Mouse (Mus musculus): ENCODE data around the gene Hhip. TPM values are rescaled to one million over a fixed set of nuclear protein-coding genes. Genes with fewer than 3 reads are reported as not detected.

Hhip gene
- polyA plus RNA-seq, 1 experiment, result not detected

GRCm38 (mm10) chr8:80049256-80050005 is 8.4 kb downstream of the Hhip start:
- no peak overlapping the region for H3K4me3 ChIP-seq (ENCODE audit: insufficient read depth, low read length)
- TF ChIP-seq POLR2A (IDR thresholded peaks at IDR 0.05; ENCODE audit: borderline replicate concordance, low read depth, low read length) (no peak), CTCF (IDR thresholded peaks at IDR 0.05; ENCODE audit: low read depth, low read length) (no peak)
- no peak overlapping the region for H3K27ac ChIP-seq (ENCODE audit: insufficient read depth, low read depth, low read length)
- H3K4me1 ChIP-seq (ENCODE audit: control insufficient read depth, insufficient read depth, low read length), result no peaks in the 10 kb centered on the region

DNA sequence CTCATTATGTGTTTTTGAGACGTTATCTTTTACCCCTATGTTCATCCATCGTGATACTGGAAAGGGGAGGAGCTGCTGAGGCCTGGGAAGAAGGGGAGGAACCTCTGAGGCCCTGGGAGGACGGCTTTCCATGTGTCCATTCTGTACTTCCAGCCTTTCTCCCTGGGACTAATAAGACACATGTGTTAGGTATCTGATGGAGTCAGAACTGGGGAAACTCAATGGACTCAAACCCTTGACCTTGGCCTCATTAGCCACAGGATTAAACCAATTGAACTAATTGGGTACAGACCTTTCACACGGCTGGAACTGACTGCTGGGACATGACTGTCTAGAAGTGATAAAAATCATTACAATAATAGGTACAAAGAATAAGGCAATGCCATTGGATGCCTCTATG is 9.6 kb downstream of the Hhip start:
- Histone ChIP-seq H3K4me1 (ENCODE audit: control insufficient read depth, insufficient read depth, low read length) (no peaks in the 10 kb centered on the region), H3K4me3 (ENCODE audit: insufficient read depth, low read length) (no peak overlapping the region), H3K27ac (ENCODE audit: insufficient read depth, low read depth, low read length) (no peak overlapping the region)
- TF ChIP-seq CTCF (IDR thresholded peaks at IDR 0.05; ENCODE audit: low read depth, low read length) (no peak), POLR2A (IDR thresholded peaks at IDR 0.05; ENCODE audit: borderline replicate concordance, low read depth, low read length) (no peak)

DNA sequence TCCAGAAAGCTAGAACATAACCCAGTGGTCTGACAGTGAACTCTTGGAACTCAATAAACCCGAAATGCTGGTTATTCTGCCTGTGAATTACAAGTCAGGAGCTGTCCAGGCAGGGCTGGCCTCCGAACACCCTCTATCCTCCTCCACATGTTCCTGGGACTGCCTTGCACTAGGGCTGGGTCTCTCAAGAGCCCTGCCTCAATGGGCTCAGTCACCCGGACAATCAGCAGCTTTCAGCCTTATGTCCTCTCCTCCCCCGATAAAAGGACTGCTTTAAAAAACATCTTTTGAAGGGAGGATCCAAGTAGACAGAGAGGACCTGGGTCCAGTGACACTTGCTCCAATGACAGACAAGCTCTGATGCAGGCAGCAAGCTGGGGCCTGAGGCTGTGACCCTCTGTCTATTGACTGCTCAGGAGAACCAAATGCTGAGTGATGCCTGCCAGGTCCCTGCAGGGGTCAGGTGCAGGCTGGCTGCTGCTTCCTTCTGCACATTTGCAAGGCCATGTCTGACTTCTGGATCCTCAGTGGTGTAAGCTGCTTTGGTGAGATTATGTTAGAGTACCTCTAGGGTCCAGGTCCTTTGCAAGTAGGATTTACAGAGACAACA is 20.1 kb downstream of the Hhip start:
- TF ChIP-seq POLR2A (IDR thresholded peaks at IDR 0.05; ENCODE audit: borderline replicate concordance, low read depth, low read length), result no peak
- TF ChIP-seq CTCF (IDR thresholded peaks at IDR 0.05; ENCODE audit: low read depth, low read length), result no peak
- no peak overlapping the region for H3K4me3 ChIP-seq (ENCODE audit: insufficient read depth, low read length)
- no peaks in the 10 kb centered on the region for H3K4me1 ChIP-seq (ENCODE audit: control insufficient read depth, insufficient read depth, low read length)
- H3K27ac ChIP-seq (ENCODE audit: insufficient read depth, low read depth, low read length), result no peak overlapping the region

- TF ChIP-seq POLR2A (IDR thresholded peaks at IDR 0.05; ENCODE audit: borderline replicate concordance, low read depth, low read length) (no peak), CTCF (IDR thresholded peaks at IDR 0.05; ENCODE audit: low read depth, low read length) (no peak)
- no peak overlapping the region for H3K4me3 ChIP-seq (ENCODE audit: insufficient read depth, low read length)
- no peaks in the 10 kb centered on the region for H3K4me1 ChIP-seq (ENCODE audit: control insufficient read depth, insufficient read depth, low read length)
- no peak overlapping the region for H3K27ac ChIP-seq (ENCODE audit: insufficient read depth, low read depth, low read length)
Observed at GRCm38 (mm10) chr8:80032604-80033003, 25.2 kb downstream of the Hhip start.

DNA sequence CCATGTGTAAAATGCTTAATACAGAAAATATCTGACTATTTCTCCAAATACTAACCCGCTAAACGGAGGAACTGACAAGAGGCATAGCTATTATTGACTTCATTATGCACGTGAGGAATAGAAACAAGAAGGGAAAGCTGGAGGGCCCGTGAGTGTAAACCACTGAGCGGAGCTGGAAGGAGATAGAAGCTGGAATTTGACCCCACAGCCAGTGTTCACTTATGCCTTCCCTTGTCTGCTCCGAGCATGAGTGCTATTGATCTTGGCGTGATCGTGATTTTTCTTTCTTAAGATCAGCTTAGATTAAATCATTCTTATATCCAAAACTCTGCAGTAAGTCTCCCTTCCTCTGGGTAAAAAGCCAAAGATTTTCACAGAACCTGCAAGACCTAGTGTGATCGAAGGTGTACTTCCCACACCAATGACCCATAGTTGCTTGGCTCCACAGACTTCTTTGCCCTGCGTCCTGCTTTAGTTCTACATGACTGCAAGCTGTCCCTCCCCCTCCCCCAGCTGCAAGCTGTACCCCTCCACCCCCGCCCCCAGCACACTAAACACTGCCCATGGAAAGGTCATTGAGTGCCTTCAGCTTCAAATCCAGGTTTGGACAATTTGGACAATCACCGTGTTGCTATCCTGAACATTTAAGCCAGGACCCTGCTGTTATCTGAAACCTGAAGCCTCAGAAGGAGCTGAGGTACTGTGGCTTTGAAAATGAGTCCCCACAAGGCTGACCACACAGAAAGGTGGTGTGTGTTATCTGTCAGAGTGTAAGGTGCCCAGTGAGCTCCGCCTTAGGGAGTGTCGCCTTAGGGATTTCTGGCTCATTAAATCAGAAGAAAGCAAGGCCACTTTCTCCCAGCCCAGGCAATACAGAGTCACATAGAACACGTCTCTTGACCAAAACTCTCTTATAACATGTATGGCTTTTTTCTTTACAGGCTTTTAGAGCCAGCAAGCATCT is 26.2 kb downstream of the Hhip start:
- Histone ChIP-seq H3K4me3 (ENCODE audit: insufficient read depth, low read length) (no peak overlapping the region), H3K27ac (ENCODE audit: insufficient read depth, low read depth, low read length) (no peak overlapping the region), H3K4me1 (ENCODE audit: control insufficient read depth, insufficient read depth, low read length) (no peaks in the 10 kb centered on the region)
- TF ChIP-seq CTCF (IDR thresholded peaks at IDR 0.05; ENCODE audit: low read depth, low read length) (no peak), POLR2A (IDR thresholded peaks at IDR 0.05; ENCODE audit: borderline replicate concordance, low read depth, low read length) (no peak)

DNA sequence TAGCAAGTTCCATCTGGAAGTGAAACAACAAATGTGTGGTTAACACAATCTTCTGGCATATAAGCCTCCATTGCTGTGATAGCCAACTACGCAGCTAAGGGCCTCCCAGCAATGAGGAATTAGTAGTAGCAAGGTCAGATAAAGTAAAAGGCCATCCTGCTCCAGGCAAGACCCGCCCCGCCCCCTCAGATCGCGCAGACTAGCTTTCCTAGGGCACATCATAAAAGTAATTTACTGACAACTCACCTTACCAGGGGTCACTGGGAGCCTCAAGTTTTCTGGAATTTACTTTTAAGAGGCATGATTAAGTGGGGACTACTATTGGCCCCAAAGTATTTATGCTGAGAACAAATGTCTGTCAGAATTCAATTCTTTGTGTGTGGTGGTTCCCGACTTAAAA is 28.2 kb downstream of the Hhip start:
- H3K27ac ChIP-seq (ENCODE audit: insufficient read depth, low read depth, low read length), result no peak overlapping the region
- no peaks in the 10 kb centered on the region for H3K4me1 ChIP-seq (ENCODE audit: control insufficient read depth, insufficient read depth, low read length)
- no peak for TF ChIP-seq CTCF (IDR thresholded peaks at IDR 0.05; ENCODE audit: low read depth, low read length)
- no peak for TF ChIP-seq POLR2A (IDR thresholded peaks at IDR 0.05; ENCODE audit: borderline replicate concordance, low read depth, low read length)
- H3K4me3 ChIP-seq (ENCODE audit: insufficient read depth, low read length), result no peak overlapping the region

- TF ChIP-seq POLR2A (IDR thresholded peaks at IDR 0.05; ENCODE audit: borderline replicate concordance, low read depth, low read length) (no peak), CTCF (IDR thresholded peaks at IDR 0.05; ENCODE audit: low read depth, low read length) (no peak)
- Histone ChIP-seq H3K27ac (ENCODE audit: insufficient read depth, low read depth, low read length) (no peak overlapping the region), H3K4me3 (ENCODE audit: insufficient read depth, low read length) (no peak overlapping the region), H3K4me1 (ENCODE audit: control insufficient read depth, insufficient read depth, low read length) (no peaks in the 10 kb centered on the region)
Observed at GRCm38 (mm10) chr8:80020469-80020868, 37.3 kb downstream of the Hhip start.

GRCm38 (mm10) chr8:80015818-80016217 is 42.0 kb downstream of the Hhip start:
- Histone ChIP-seq H3K4me3 (ENCODE audit: insufficient read depth, low read length) (no peak overlapping the region), H3K27ac (ENCODE audit: insufficient read depth, low read depth, low read length) (no peak overlapping the region), H3K4me1 (ENCODE audit: control insufficient read depth, insufficient read depth, low read length) (no peaks in the 10 kb centered on the region)
- TF ChIP-seq POLR2A (IDR thresholded peaks at IDR 0.05; ENCODE audit: borderline replicate concordance, low read depth, low read length) (no peak), CTCF (IDR thresholded peaks at IDR 0.05; ENCODE audit: low read depth, low read length) (no peak)

DNA sequence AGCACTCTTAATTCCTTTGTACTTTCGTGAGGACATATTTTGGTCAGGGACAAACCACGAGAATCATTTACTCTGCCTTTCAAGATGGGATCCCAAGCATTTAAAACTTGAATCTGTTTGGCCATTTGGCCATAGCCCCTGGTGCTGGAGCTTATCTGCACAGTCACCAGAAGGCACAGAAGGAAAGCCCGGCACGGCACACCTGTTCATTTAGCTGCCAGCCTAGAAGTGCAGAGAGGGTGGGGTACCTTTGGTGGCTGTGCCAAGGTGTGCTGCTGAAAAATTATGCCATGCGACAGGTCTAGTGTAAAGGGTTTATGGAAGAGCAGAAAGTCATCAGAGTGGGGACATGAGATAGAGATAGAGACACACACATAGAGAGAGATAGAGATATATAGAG is 53.4 kb downstream of the Hhip start:
- no peaks in the 10 kb centered on the region for H3K4me1 ChIP-seq (ENCODE audit: control insufficient read depth, insufficient read depth, low read length)
- no peak overlapping the region for H3K27ac ChIP-seq (ENCODE audit: insufficient read depth, low read depth, low read length)
- TF ChIP-seq CTCF (IDR thresholded peaks at IDR 0.05; ENCODE audit: low read depth, low read length) (no peak), POLR2A (IDR thresholded peaks at IDR 0.05; ENCODE audit: borderline replicate concordance, low read depth, low read length) (no peak)
- no peak overlapping the region for H3K4me3 ChIP-seq (ENCODE audit: insufficient read depth, low read length)

All from bone marrow macrophage, adult 2 months (primary cell).